Comparison of ENCODE assay signal across 9 mouse cellular contexts in the genomic region with DNA sequence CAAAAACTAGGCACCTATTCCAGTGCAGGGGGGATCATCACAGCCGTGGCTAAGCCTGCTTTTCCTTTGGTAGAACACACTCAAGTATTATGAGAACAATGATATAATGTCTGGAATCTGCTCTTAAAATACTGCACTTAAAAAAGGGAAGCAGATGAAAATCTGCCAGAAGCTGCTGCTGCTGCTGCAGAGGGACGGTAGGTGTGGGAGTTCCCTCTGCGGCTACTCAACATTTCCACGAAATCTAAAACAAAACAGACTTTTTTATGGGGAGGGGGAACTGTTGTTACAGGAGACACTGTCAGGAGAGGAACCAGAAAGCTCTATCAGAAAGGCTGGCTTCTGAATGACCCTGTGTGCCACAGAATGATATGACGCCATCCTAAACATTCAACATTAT.
DNase-seq lines count a peak whose midpoint lies in the region; ATAC-seq lines count a peak whose summit lies in the region.
"Had no signal": no experiment of that assay in that cellular context is flagged by ENCODE, and none has a peak within 500 bp of the region (broad histone marks: within the 10 kb centered on the region; RNA-seq: fewer than 3 reads in every experiment).

No protein-coding gene starts in this region.

- peak overlapping the region; percentile 94 for H3K27ac ChIP-seq in heart, embryonic 12.5 days (ENCODE audit: poor library complexity, severe bottlenecking)

- no peaks in the 10 kb centered on the region for H3K27me3 ChIP-seq in heart, embryonic 12.5 days (replicated peaks)

- H3K4me3 ChIP-seq in heart, embryonic 12.5 days, result no peak overlapping the region

- peaks cover 75% of the 10 kb centered on the region for H3K4me1 ChIP-seq in heart, embryonic 12.5 days (replicated peaks)

- ATAC-seq in heart, embryonic 12.5 days (ENCODE audit: insufficient number of reproducible peaks, low FRiP score), result no peak; the same call in 1 of the 2 replicates
- peak; percentile 33 for ATAC-seq in CD4-positive, CD25-positive, alpha-beta regulatory T cell, adult 4 months
- peak; percentile 57 for ATAC-seq in granulocyte monocyte progenitor cell, adult 5-6 weeks (replicated peaks; ENCODE audit: poor library complexity, severe bottlenecking)
- peak; percentile 53 for ATAC-seq in megakaryocyte progenitor cell, adult 5-6 weeks (replicated peaks; ENCODE audit: poor library complexity)

- H3K36me3 ChIP-seq in heart, embryonic 12.5 days, result no peaks in the 10 kb centered on the region

- peak overlapping the region; percentile 6; the same call in 1 of the 2 replicates for H3K4me2 ChIP-seq in heart, embryonic 12.5 days

- DNase-seq in heart, adult 9 months (ENCODE audit: low spot score in 2 of 2), result no peak
- DNase-seq in gastrocnemius, postnatal 14 days, result no peak
- DNase-seq in frontal cortex, postnatal 25 days (ENCODE audit: low spot score in 2 of 2), result no peak
- no peak for DNase-seq in lung, adult 18-20 months
- DNase-seq: thymus, postnatal 25 days had no signal

- peak overlapping the region; percentile 24; the same call in 1 of the 2 replicates for H3K9ac ChIP-seq in heart, embryonic 12.5 days

- intact Hi-C loops in gastrocnemius, postnatal 14 days (cut with DNase I; ENCODE audit: low total_unique reads), result no loop called here

- no peaks in the 10 kb centered on the region for H3K9me3 ChIP-seq in heart, embryonic 12.5 days (replicated peaks)

- WGBS in heart, embryonic 12.5 days, result 27% methylated on average over 5 of the region's 5 CpGs
